Mouse (Mus musculus): ENCODE data around the gene Spag7.

Gene Spag7

GRCm38 (mm10) chr11:70668771-70669505 is at the start of gene Spag7:
Gene Spag7, minus strand, starts transcription at chr11:70669416.
- Histone ChIP-seq H3K27me3 (ENCODE audit: insufficient read depth, low read length) (no peaks in the 10 kb centered on the region), H3K4me1 (replicated peaks; ENCODE audit: low read depth, low read length) (peaks cover 62% of the 10 kb centered on the region), H3K36me3 (ENCODE audit: insufficient read depth, low read length) (peaks cover 57% of the 10 kb centered on the region), H3K4me3 (replicated peaks; ENCODE audit: low read length) (peak within 1 kb of the TSS; percentile 94), H3K9me3 (ENCODE audit: low read length) (peaks cover 5% of the 10 kb centered on the region; the same call in 1 of the 2 replicates)
- TF ChIP-seq POU5F1 (IDR thresholded peaks at IDR 0.05; ENCODE audit: borderline replicate concordance, low read length) (no peak), NANOG (IDR thresholded peaks at IDR 0.05; ENCODE audit: borderline replicate concordance, low read length) (no peak; the same call in 1 of the 2 replicates), CTCF (conservative IDR thresholded peaks at IDR 0.05; ENCODE audit: low read length) (no peak)

- Histone ChIP-seq H3K4me3 (replicated peaks; ENCODE audit: low read length) (no peak overlapping the region), H3K9me3 (ENCODE audit: low read length) (no peaks in the 10 kb centered on the region), H3K36me3 (ENCODE audit: insufficient read depth, low read length) (peaks cover 75% of the 10 kb centered on the region), H3K27me3 (ENCODE audit: insufficient read depth, low read length) (no peaks in the 10 kb centered on the region), H3K4me1 (replicated peaks; ENCODE audit: low read depth, low read length) (peaks cover 12% of the 10 kb centered on the region)
- TF ChIP-seq POU5F1 (IDR thresholded peaks at IDR 0.05; ENCODE audit: borderline replicate concordance, low read length) (no peak), NANOG (IDR thresholded peaks at IDR 0.05; ENCODE audit: borderline replicate concordance, low read length) (no peak), CTCF (conservative IDR thresholded peaks at IDR 0.05; ENCODE audit: low read length) (no peak)
Measured at GRCm38 (mm10) chr11:70718481-70718880, 49.3 kb upstream of the Spag7 start.

GRCm38 (mm10) chr11:70715832-70716231 is 46.6 kb upstream of the Spag7 start:
- Histone ChIP-seq H3K36me3 (ENCODE audit: insufficient read depth, low read length) (peaks cover 77% of the 10 kb centered on the region), H3K4me1 (replicated peaks; ENCODE audit: low read depth, low read length) (peaks cover 12% of the 10 kb centered on the region), H3K27me3 (ENCODE audit: insufficient read depth, low read length) (no peaks in the 10 kb centered on the region), H3K9me3 (ENCODE audit: low read length) (no peaks in the 10 kb centered on the region), H3K4me3 (replicated peaks; ENCODE audit: low read length) (no peak overlapping the region)
- TF ChIP-seq CTCF (conservative IDR thresholded peaks at IDR 0.05; ENCODE audit: low read length), result no peak

- Histone ChIP-seq H3K4me3 (replicated peaks; ENCODE audit: low read length) (no peak overlapping the region), H3K27me3 (ENCODE audit: insufficient read depth, low read length) (no peaks in the 10 kb centered on the region), H3K9me3 (ENCODE audit: low read length) (no peaks in the 10 kb centered on the region), H3K36me3 (ENCODE audit: insufficient read depth, low read length) (peaks cover 75% of the 10 kb centered on the region), H3K4me1 (replicated peaks; ENCODE audit: low read depth, low read length) (peaks cover 16% of the 10 kb centered on the region)
- no peak for TF ChIP-seq CTCF (conservative IDR thresholded peaks at IDR 0.05; ENCODE audit: low read length)
- TF ChIP-seq NANOG (IDR thresholded peaks at IDR 0.05; ENCODE audit: borderline replicate concordance, low read length), result no peak
- no peak for TF ChIP-seq POU5F1 (IDR thresholded peaks at IDR 0.05; ENCODE audit: borderline replicate concordance, low read length)
Measured at GRCm38 (mm10) chr11:70713222-70713621, 44.0 kb upstream of the Spag7 start.

GRCm38 (mm10) chr11:70711026-70711425 is 41.8 kb upstream of the Spag7 start:
- Histone ChIP-seq H3K36me3 (ENCODE audit: insufficient read depth, low read length) (peaks cover 81% of the 10 kb centered on the region), H3K9me3 (ENCODE audit: low read length) (no peaks in the 10 kb centered on the region), H3K27me3 (ENCODE audit: insufficient read depth, low read length) (no peaks in the 10 kb centered on the region), H3K4me3 (replicated peaks; ENCODE audit: low read length) (no peak overlapping the region), H3K4me1 (replicated peaks; ENCODE audit: low read depth, low read length) (peaks cover 12% of the 10 kb centered on the region)
- TF ChIP-seq POU5F1 (IDR thresholded peaks at IDR 0.05; ENCODE audit: borderline replicate concordance, low read length), result no peak
- TF ChIP-seq CTCF (conservative IDR thresholded peaks at IDR 0.05; ENCODE audit: low read length), result no peak
- no peak for TF ChIP-seq NANOG (IDR thresholded peaks at IDR 0.05; ENCODE audit: borderline replicate concordance, low read length)

GRCm38 (mm10) chr11:70706127-70706526 is 36.9 kb upstream of the Spag7 start:
- H3K9me3 ChIP-seq (ENCODE audit: low read length), result no peaks in the 10 kb centered on the region
- no peaks in the 10 kb centered on the region for H3K27me3 ChIP-seq (ENCODE audit: insufficient read depth, low read length)
- no peak overlapping the region for H3K4me3 ChIP-seq (replicated peaks; ENCODE audit: low read length)
- peaks cover 49% of the 10 kb centered on the region for H3K4me1 ChIP-seq (replicated peaks; ENCODE audit: low read depth, low read length)
- no peak for TF ChIP-seq NANOG (IDR thresholded peaks at IDR 0.05; ENCODE audit: borderline replicate concordance, low read length)
- TF ChIP-seq POU5F1 (IDR thresholded peaks at IDR 0.05; ENCODE audit: borderline replicate concordance, low read length), result no peak
- TF ChIP-seq CTCF (conservative IDR thresholded peaks at IDR 0.05; ENCODE audit: low read length), result no peak
- peaks cover 86% of the 10 kb centered on the region for H3K36me3 ChIP-seq (ENCODE audit: insufficient read depth, low read length)

GRCm38 (mm10) chr11:70702781-70703180 is 33.6 kb upstream of the Spag7 start:
- Histone ChIP-seq H3K4me1 (replicated peaks; ENCODE audit: low read depth, low read length) (peaks cover 52% of the 10 kb centered on the region), H3K4me3 (replicated peaks; ENCODE audit: low read length) (no peak overlapping the region), H3K36me3 (ENCODE audit: insufficient read depth, low read length) (peaks cover 55% of the 10 kb centered on the region), H3K27me3 (ENCODE audit: insufficient read depth, low read length) (no peaks in the 10 kb centered on the region), H3K9me3 (ENCODE audit: low read length) (no peaks in the 10 kb centered on the region)
- TF ChIP-seq POU5F1 (IDR thresholded peaks at IDR 0.05; ENCODE audit: borderline replicate concordance, low read length), result no peak
- TF ChIP-seq CTCF (conservative IDR thresholded peaks at IDR 0.05; ENCODE audit: low read length), result no peak
- no peak for TF ChIP-seq NANOG (IDR thresholded peaks at IDR 0.05; ENCODE audit: borderline replicate concordance, low read length)

GRCm38 (mm10) chr11:70701984-70702733 is 32.9 kb upstream of the Spag7 start:
- TF ChIP-seq POU5F1 (IDR thresholded peaks at IDR 0.05; ENCODE audit: borderline replicate concordance, low read length) (no peak), CTCF (conservative IDR thresholded peaks at IDR 0.05; ENCODE audit: low read length) (no peak), NANOG (IDR thresholded peaks at IDR 0.05; ENCODE audit: borderline replicate concordance, low read length) (no peak)
- H3K36me3 ChIP-seq (ENCODE audit: insufficient read depth, low read length), result peaks cover 49% of the 10 kb centered on the region
- H3K9me3 ChIP-seq (ENCODE audit: low read length), result no peaks in the 10 kb centered on the region
- H3K27me3 ChIP-seq (ENCODE audit: insufficient read depth, low read length), result no peaks in the 10 kb centered on the region
- peaks cover 52% of the 10 kb centered on the region for H3K4me1 ChIP-seq (replicated peaks; ENCODE audit: low read depth, low read length)
- H3K4me3 ChIP-seq (replicated peaks; ENCODE audit: low read length), result peak overlapping the region; percentile 92; the same call in 1 of the 2 replicates
